In genomic region chr16:41916342-41916741, GRCm38 (mm10) we compare ENCODE assay signal across 11 mouse cellular contexts.
"Had no signal": no experiment of that assay in that cellular context is flagged by ENCODE, and none has a peak within 500 bp of the region (broad histone marks: within the 10 kb centered on the region; RNA-seq: fewer than 3 reads in every experiment).

No protein-coding gene starts in this region.

- DNase-seq: kidney, adult 9 months; kidney, postnatal 36 days; layer of hippocampus, postnatal 36 days; left cerebral cortex, postnatal 4 days; liver, embryonic 13.5 days; lung, adult 2 months; lung, postnatal 14 days; lung, postnatal 4 days; midbrain, embryonic 14.5 days; thymus, adult 18-20 months; thymus, postnatal 36 days had no signal
